Mouse (Mus musculus) embryonic facial prominence, embryonic 12.5 days (tissue): ENCODE measurements around the gene Lrrc75a. TPM values are rescaled to one million over a fixed set of nuclear protein-coding genes. Genes with fewer than 3 reads are reported as not detected.

Experiments
- ATAC-seq: fragments of 200-750 bp; cut with Nextera tagmentation; 2 replicates; pipeline ENCODE4 v1.8.0; 2017; ENCODE audit not compliant: insufficient number of reproducible peaks, insufficient read depth, low FRiP score, low TSS enrichment
- H3K27ac ChIP-seq: fragments of 300-500 bp; sonication (generic); 2 replicates; pipeline ENCODE4 v1.5.1; 2016; ENCODE audit warnings: mild to moderate bottlenecking
- H3K27me3 ChIP-seq: fragments of 300-500 bp; sonication (generic); 2 replicates; pipeline ENCODE4 v1.6.1; 2016; ENCODE audit warnings: mild to moderate bottlenecking, moderate library complexity
- H3K36me3 ChIP-seq: fragments of 300-500 bp; sonication (generic); 2 replicates; pipeline ENCODE4 v1.6.1; 2016; ENCODE audit warnings: mild to moderate bottlenecking
- H3K4me1 ChIP-seq: fragments of 300-500 bp; sonication (generic); 2 replicates; pipeline ENCODE4 v1.6.1; 2016
- H3K4me2 ChIP-seq: fragments of 300-500 bp; sonication (generic); replicated peaks from 2 replicates; pipeline ENCODE4 v1.6.1; 2016; ENCODE audit warnings: mild to moderate bottlenecking, moderate library complexity
- H3K4me3 ChIP-seq: fragments of 300-500 bp; sonication (generic); 2 replicates; pipeline ENCODE4 v1.5.1; 2016; ENCODE audit warnings: mild to moderate bottlenecking
- H3K9ac ChIP-seq: fragments of 300-500 bp; sonication (generic); 2 replicates; pipeline ENCODE4 v1.6.1; 2016; ENCODE audit warnings: mild to moderate bottlenecking, moderate library complexity
- H3K9me3 ChIP-seq: fragments of 300-500 bp; sonication (generic); 2 replicates; pipeline ENCODE4 v1.6.1; 2016; ENCODE audit warnings: mild to moderate bottlenecking, moderate library complexity
- WGBS: fragments of 180-500 bp; shearing (Covaris S2); methylation state at CpG from one replicate; pipeline ENCODE4 v1.1.7; 2016; 5-methylcytosine and 5-hydroxymethylcytosine counted together
- polyA plus RNA-seq: library from polyadenylated mRNA; unstranded; fragments of >200 nt; fragmentation: Nextera tagmentation; extraction: Ambion mirVana; gene quantifications from 2 replicates; pipeline ENCODE4 v1.2.1, GENCODE M21; 2016

Gene Lrrc75a
- polyA plus RNA-seq, 1 experiment from 2014 or later: 22.6 TPM

GRCm38 (mm10) chr11:62557205-62557604 lies 91.1 kb downstream of the Lrrc75a start:
- Histone ChIP-seq H3K36me3 (peaks cover 22% of the 10 kb centered on the region), H3K27me3 (no peaks in the 10 kb centered on the region), H3K9me3 (no peaks in the 10 kb centered on the region), H3K4me1 (peaks cover 18% of the 10 kb centered on the region), H3K4me2 (no peak overlapping the region), H3K4me3 (no peak overlapping the region), H3K9ac (no peak overlapping the region), H3K27ac (no peak overlapping the region)
- no peak for ATAC-seq
- WGBS: 69% methylated on average over 5 of the region's 5 CpGs

DNA sequence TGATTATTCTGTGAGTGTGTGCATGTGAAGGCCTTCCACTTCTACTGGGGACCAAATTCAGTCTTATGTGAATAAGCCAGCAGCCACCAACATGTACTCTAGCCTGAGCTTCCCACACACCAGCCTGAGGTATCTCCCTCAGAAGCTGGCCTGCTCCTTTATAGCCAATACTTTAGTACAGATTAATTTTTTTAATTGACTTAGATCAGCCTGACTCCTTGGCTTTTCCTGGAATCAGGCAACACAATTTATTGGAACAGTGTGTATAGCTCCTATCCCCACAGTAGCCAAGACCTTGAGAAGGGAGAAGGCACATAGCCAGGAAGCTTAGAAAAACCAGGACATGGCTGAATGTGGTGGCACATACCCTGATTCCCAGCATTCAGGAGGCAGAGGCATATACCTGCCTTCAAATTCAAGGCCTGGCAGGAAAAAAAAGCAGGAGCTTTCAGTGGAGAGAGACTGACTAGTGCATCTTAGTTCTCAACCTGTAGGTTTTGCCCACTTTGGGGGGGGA lies 92.4 kb downstream of the Lrrc75a start:
- Histone ChIP-seq H3K9ac (no peak overlapping the region), H3K27me3 (no peaks in the 10 kb centered on the region), H3K4me1 (peaks cover 18% of the 10 kb centered on the region), H3K9me3 (no peaks in the 10 kb centered on the region), H3K27ac (no peak overlapping the region), H3K4me3 (no peak overlapping the region), H3K36me3 (peaks cover 22% of the 10 kb centered on the region), H3K4me2 (no peak overlapping the region)
- no peak for ATAC-seq

GRCm38 (mm10) chr11:62554934-62555517 lies 93.3 kb downstream of the Lrrc75a start:
- H3K36me3 ChIP-seq: peaks cover 22% of the 10 kb centered on the region
- H3K9me3 ChIP-seq: no peaks in the 10 kb centered on the region
- peak overlapping the region; percentile 78 for H3K4me2 ChIP-seq
- no peaks in the 10 kb centered on the region for H3K27me3 ChIP-seq
- H3K27ac ChIP-seq: no peak overlapping the region
- peaks cover 18% of the 10 kb centered on the region for H3K4me1 ChIP-seq
- H3K9ac ChIP-seq: no peak overlapping the region
- no peak for ATAC-seq
- peak overlapping the region; percentile 50; the same call in 1 of the 2 replicates for H3K4me3 ChIP-seq

Other genes with a start within 250 kb of the Lrrc75a start
- 10.5 and 11.0 TPM in 2 replicates for gene Pigl, start 190.1 kb downstream of the Lrrc75a start, polyA plus RNA-seq
- 187 and 199 TPM in 2 replicates for gene Ncor1, start 190.0 kb downstream of the Lrrc75a start, polyA plus RNA-seq
- gene Cenpv, start 109.3 kb downstream of the Lrrc75a start, polyA plus RNA-seq: 47.1 and 48.1 TPM in 2 replicates
- gene Ubb, start 97.4 kb downstream of the Lrrc75a start, polyA plus RNA-seq: 3,442 and 3,474 TPM in 2 replicates
- gene Trpv2, start 74.0 kb downstream of the Lrrc75a start, polyA plus RNA-seq: 4.5 and 5.9 TPM in 2 replicates
- 59.4 and 62.3 TPM in 2 replicates for gene Mmgt2, start 141 bp upstream of the Lrrc75a start, polyA plus RNA-seq
- 16.9 and 18.7 TPM in 2 replicates for gene Zfp287, start 83.4 kb upstream of the Lrrc75a start, polyA plus RNA-seq
- gene Gm10428, start 104.6 kb upstream of the Lrrc75a start, polyA plus RNA-seq: not detected in 2 replicates
- 38.0 and 40.4 TPM in 2 replicates for gene Zfp286, start 140.9 kb upstream of the Lrrc75a start, polyA plus RNA-seq
- 14.0 and 16.8 TPM in 2 replicates for gene Trim16, start 171.7 kb upstream of the Lrrc75a start, polyA plus RNA-seq
- gene Fbxw10, start 198.5 kb upstream of the Lrrc75a start, polyA plus RNA-seq: 0.67 and 0.77 TPM in 2 replicates
- gene Tvp23b, start 230.9 kb upstream of the Lrrc75a start, polyA plus RNA-seq: 60.0 and 61.7 TPM in 2 replicates